Mouse (Mus musculus) embryonic facial prominence, embryonic 15.5 days (tissue): Measurements from ENCODE around the gene Pitpnm3. TPM values are rescaled to one million over a fixed set of nuclear protein-coding genes. Genes with fewer than 3 reads are reported as not detected.

ENCODE experiments used
- ATAC-seq: fragments of 200-750 bp; cut with Nextera tagmentation; 2 replicates; pipeline ENCODE4 v1.8.0; 2017; ENCODE audit warnings: low read depth, moderate TSS enrichment; ENCODE audit not compliant: insufficient number of reproducible peaks, low FRiP score, low TSS enrichment
- H3K27ac ChIP-seq: fragments of 300-500 bp; sonication (generic); replicated peaks from 2 replicates; pipeline ENCODE4 v1.5.1; 2015; ENCODE audit warnings: mild to moderate bottlenecking, inconsistent platforms
- H3K27me3 ChIP-seq: fragments of 300-500 bp; sonication (generic); 2 replicates; pipeline ENCODE4 v1.6.1; 2015; ENCODE audit warnings: inconsistent platforms
- H3K36me3 ChIP-seq: fragments of 300-500 bp; sonication (generic); 2 replicates; pipeline ENCODE4 v1.6.1; 2015; ENCODE audit warnings: mild to moderate bottlenecking, inconsistent platforms
- H3K4me1 ChIP-seq: fragments of 300-500 bp; sonication (generic); 2 replicates; pipeline ENCODE4 v1.6.1; 2015; ENCODE audit warnings: inconsistent platforms
- H3K4me2 ChIP-seq: fragments of 300-500 bp; sonication (generic); replicated peaks from 2 replicates; pipeline ENCODE4 v1.6.1; 2015; ENCODE audit warnings: mild to moderate bottlenecking, inconsistent platforms
- H3K4me3 ChIP-seq: fragments of 300-500 bp; sonication (generic); replicated peaks from 2 replicates; pipeline ENCODE4 v1.5.1; 2015; ENCODE audit warnings: mild to moderate bottlenecking, inconsistent platforms
- H3K9ac ChIP-seq: fragments of 300-500 bp; sonication (generic); 2 replicates; pipeline ENCODE4 v1.6.1; 2015; ENCODE audit warnings: inconsistent platforms
- H3K9me3 ChIP-seq: fragments of 300-500 bp; sonication (generic); replicated peaks from 2 replicates; pipeline ENCODE4 v1.6.1; 2016; ENCODE audit warnings: inconsistent platforms
- WGBS: fragments of 180-500 bp; shearing (Covaris S2); methylation state at CpG from one replicate; pipeline ENCODE4 v1.1.7; 2015; 5-methylcytosine and 5-hydroxymethylcytosine counted together
- polyA plus RNA-seq: library from polyadenylated mRNA; unstranded; fragments of >200 nt; fragmentation: Nextera tagmentation; extraction: Ambion mirVana; gene quantifications from 2 replicates; pipeline ENCODE4 v1.2.1, GENCODE M21; 2015

Pitpnm3 gene
- polyA plus RNA-seq, 1 experiment from 2014 or later, result 2.0 TPM

DNA sequence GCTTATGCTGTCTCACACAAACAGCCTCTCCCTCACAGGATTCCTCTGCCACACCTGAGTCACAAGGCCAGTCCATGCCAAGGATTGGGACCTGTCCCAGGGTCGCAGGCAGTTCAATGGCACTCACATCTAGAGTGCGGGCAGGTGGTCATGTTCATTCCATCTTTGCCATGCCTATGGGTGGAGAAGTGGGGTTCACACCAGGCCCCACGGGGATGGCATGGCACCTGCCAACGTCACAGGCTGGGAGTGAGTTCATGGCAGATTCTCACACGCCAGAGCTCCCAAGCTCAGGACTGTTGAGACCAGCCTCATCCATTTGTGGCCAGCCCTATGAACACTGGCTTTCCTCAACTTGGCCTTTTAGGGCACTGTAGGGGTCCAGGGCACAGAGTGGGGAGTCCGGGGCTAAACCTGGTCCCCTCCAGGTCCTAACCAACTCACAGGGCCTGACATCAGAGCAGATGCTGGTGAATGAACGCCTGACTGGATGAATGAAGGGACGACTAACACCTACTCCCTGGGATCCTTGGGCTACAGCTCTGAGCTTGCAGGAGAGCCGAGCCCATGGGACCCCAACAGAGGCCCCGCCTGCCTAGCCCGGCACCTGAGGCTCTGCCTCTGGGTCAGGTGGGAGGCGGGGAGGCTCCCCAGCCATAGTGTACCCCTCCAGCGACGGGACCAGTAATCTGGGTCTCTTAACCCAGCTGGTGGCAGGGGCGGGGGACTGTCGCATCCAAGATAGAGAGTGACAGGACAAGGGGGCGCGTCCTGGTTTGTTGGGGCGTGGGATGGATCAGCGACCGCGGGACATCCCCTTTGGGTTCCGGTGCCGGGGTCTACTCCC lies 819 bp downstream of the Pitpnm3 start:
- peaks cover 59% of the 10 kb centered on the region for H3K4me1 ChIP-seq
- H3K4me2 ChIP-seq, result peak overlapping the region; percentile 97
- no peak overlapping the region for H3K27ac ChIP-seq
- H3K27me3 ChIP-seq, result peaks cover 38% of the 10 kb centered on the region
- no peaks in the 10 kb centered on the region for H3K9me3 ChIP-seq
- peak overlapping the region; percentile 48; the same call in 1 of the 2 replicates for H3K9ac ChIP-seq
- peak overlapping the region; percentile 61 for H3K4me3 ChIP-seq
- WGBS, result 18% methylated on average over 24 of the region's 24 CpGs
- no peak for ATAC-seq
- H3K36me3 ChIP-seq, result no peaks in the 10 kb centered on the region

DNA sequence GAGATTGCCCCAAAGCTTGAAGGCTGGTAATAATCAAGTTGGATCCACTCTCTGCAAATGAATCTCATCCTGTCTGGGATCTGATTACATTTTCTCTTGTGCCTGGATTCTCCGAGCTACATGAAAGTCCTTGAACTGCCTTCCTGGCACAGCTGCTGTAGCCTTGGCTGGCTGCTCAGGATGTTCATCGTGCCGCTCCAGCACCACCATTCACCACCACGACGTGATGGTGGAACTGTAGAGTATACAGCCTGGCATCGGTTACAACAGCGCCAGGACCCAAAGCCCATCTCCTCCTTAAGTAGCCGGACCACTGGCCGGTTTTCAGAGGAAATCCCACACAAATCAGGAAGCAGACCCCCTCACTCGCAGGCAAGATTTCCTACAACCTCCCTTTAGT lies 2.5 kb downstream of the Pitpnm3 start:
- Histone ChIP-seq H3K4me3 (no peak overlapping the region), H3K4me1 (peaks cover 65% of the 10 kb centered on the region), H3K27me3 (peaks cover 34% of the 10 kb centered on the region), H3K36me3 (no peaks in the 10 kb centered on the region), H3K27ac (peak overlapping the region; percentile 75), H3K9ac (no peak overlapping the region), H3K9me3 (no peaks in the 10 kb centered on the region), H3K4me2 (no peak overlapping the region)
- WGBS, result 40% methylated on average over 10 of the region's 10 CpGs
- ATAC-seq, result no peak

DNA sequence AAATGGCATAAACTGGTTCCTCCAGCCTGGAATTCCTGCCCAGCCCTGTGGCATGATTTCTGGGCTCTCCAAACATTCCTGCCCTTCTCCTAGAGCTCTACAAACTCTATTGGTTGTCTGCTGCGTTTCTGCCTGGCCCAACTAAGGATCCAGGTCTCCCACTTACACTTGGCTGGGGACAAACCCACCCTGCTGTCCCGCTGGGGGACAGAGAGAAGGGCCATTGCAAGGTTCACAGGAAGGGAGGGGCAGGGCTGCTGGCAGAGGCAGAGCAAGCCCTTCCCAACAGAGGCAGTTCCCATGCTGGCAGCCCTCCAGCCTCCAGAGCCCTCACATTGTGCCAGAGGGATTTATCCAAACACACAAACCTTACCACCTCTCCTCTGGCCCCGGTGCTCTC lies 3.3 kb downstream of the Pitpnm3 start:
- Histone ChIP-seq H3K27me3 (peaks cover 28% of the 10 kb centered on the region), H3K4me1 (peaks cover 68% of the 10 kb centered on the region), H3K4me2 (no peak overlapping the region; the same call in 1 of the 2 replicates), H3K9ac (no peak overlapping the region), H3K36me3 (no peaks in the 10 kb centered on the region), H3K9me3 (no peaks in the 10 kb centered on the region), H3K27ac (peak overlapping the region; percentile 75), H3K4me3 (no peak overlapping the region)
- no peak for ATAC-seq
- WGBS, result 17% methylated on average over 3 of the region's 3 CpGs

DNA sequence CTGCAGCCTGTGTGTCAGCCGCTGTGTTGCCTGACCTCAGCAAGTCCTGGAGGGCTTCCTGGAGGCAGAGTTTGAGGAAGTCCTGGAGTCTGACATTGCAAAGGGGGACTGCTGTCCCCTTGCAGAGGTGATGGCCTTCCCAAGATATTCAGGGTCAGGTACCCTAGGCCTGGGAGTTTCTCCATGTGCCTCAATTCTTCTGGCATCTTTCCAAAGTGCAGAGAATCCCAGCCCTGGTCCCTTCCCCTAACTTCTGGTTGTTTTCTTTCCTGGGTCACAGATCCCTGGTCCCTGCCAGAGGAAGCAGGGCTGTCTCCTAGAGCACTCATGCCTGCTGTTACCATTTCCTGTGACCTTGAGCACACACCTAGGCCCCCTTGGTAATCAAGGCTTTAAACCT lies 3.9 kb downstream of the Pitpnm3 start:
- Histone ChIP-seq H3K27me3 (peaks cover 22% of the 10 kb centered on the region), H3K4me2 (no peak overlapping the region), H3K4me1 (peaks cover 68% of the 10 kb centered on the region), H3K9me3 (no peaks in the 10 kb centered on the region), H3K4me3 (no peak overlapping the region), H3K9ac (no peak overlapping the region), H3K27ac (peak overlapping the region; percentile 75; the same call in 1 of the 2 replicates), H3K36me3 (no peaks in the 10 kb centered on the region)
- no peak for ATAC-seq
- WGBS, result 89% methylated on average over 1 of the region's 1 CpGs

DNA sequence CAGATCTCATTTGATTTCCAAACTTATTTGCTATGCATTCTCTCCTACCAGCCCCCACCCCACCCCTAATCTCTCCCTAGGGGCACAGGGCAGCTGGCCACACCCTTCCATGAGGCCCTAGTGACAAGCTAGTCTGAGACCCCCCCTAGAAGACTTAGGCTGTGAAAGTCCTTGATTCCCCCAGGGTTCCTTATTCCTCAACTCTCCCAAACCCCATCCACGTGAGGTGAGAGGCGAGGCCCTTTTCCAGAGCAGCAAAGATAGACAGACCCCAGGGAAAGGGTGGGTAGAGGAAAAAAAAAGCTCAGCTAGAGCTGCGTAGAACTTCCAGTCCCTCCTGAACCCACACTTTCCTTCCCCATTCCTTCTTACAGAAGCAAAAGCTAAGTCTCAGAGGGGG lies 4.7 kb downstream of the Pitpnm3 start:
- 63% methylated on average over 3 of the region's 3 CpGs for WGBS
- no peaks in the 10 kb centered on the region for H3K36me3 ChIP-seq

DNA sequence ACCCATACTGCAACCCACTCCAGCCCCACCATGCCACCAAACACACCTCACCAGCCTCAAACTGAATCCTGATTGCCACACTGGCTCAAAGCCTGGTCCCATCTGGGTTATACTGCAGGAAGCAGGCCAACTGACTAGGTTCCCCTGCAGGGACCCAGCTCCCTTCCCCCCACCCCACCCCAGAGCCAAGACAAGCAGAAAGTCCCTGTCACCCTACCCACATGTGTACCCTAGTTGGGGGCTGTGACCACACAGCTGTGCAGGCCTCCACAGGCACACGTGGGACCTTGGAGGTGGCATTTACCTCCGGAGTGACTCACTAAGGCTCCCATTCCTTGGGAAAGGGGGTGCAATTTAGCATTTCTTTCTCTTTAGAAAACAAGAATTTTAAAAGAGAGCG lies 5.1 kb downstream of the Pitpnm3 start:
- Histone ChIP-seq H3K36me3 (no peaks in the 10 kb centered on the region), H3K9ac (no peak overlapping the region), H3K4me2 (0 out of 2 replicates have a peak overlapping the region, but pooled peaks have one; percentile 19), H3K4me1 (peaks cover 58% of the 10 kb centered on the region), H3K9me3 (no peaks in the 10 kb centered on the region), H3K27me3 (peaks cover 14% of the 10 kb centered on the region), H3K27ac (0 out of 2 replicates have a peak overlapping the region, but pooled peaks have one; percentile 34), H3K4me3 (no peak overlapping the region)
- no peak for ATAC-seq
- WGBS, result 54% methylated on average over 3 of the region's 3 CpGs

More for the DNA sequence above, 4.7 kb downstream of the Pitpnm3 start:
- no peak overlapping the region for H3K4me3 ChIP-seq
- no peak overlapping the region for H3K27ac ChIP-seq
- H3K9me3 ChIP-seq, result no peaks in the 10 kb centered on the region
- H3K4me1 ChIP-seq, result peaks cover 61% of the 10 kb centered on the region
- no peak overlapping the region for H3K9ac ChIP-seq
- H3K27me3 ChIP-seq, result peaks cover 14% of the 10 kb centered on the region
- no peak overlapping the region for H3K4me2 ChIP-seq
- ATAC-seq, result no peak

DNA sequence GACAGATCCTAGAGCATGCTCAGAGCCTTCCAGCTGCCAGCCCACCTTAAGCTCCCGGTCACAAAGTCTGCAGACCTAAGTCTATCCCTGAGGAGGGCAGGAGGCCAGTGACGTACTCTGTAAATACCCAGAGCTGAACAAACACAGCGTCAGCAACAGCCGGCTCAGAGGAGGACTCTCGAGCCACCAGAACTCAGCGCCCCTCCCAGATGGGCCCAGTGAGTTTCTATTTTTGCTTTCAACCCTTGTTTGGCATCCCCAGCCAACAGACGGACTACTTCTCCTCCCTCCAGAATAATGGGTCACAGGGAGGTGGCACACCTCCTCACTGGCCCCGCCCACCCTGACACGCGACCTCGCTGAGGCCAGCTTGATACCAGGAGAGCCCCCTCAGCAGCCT lies 5.6 kb downstream of the Pitpnm3 start:
- peak overlapping the region; percentile 19; the same call in 1 of the 2 replicates for H3K4me2 ChIP-seq
- ATAC-seq, result no peak
- H3K36me3 ChIP-seq, result no peaks in the 10 kb centered on the region
- 0 out of 2 replicates have a peak overlapping the region, but pooled peaks have one; percentile 34 for H3K27ac ChIP-seq
- no peaks in the 10 kb centered on the region for H3K9me3 ChIP-seq
- no peak overlapping the region for H3K4me3 ChIP-seq
- H3K27me3 ChIP-seq, result peaks cover 11% of the 10 kb centered on the region
- H3K4me1 ChIP-seq, result peaks cover 54% of the 10 kb centered on the region
- WGBS, result 12% methylated on average over 11 of the region's 11 CpGs
- no peak overlapping the region for H3K9ac ChIP-seq

DNA sequence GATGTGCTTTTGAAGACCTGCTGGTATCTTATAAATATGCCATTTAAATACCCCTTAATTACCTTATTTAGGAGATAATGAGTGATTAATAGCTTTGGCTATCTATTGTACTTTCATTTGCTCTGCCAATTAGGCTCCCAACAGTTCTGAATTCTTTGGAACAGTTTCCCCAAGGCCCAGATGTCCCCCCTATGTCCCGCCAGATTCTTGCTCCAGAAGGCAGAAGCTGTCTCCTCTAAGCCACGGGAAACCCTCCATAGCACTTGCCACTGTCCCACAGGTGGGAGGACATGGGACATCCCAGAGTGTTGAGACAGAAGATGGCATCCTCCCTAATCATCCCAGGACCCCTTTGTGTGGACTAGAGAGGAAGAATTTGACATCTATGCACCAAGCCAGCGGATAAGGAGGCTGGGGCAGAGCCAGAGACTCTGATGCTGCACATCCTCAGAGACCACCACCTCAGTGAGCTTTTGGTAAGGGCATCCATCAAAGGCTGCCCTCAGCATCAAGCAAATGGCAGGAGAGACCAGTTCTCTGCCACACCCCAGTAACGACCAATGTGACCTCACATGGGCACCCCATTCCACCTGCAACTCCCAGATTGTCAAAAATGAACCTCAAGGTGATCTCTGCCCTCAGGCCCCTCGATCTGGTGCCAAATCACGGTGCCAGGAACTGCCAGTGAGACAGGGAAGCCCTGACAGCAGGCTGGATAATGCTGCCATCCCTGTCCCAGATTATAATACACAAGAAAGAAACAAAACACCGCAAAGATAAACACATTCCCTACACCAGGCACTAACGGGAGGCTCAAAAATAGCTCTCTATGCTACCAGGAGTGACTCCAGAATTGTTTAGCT lies 6.3 kb downstream of the Pitpnm3 start:
- Histone ChIP-seq H3K9me3 (no peaks in the 10 kb centered on the region), H3K36me3 (no peaks in the 10 kb centered on the region), H3K4me3 (no peak overlapping the region), H3K27ac (0 out of 2 replicates have a peak overlapping the region, but pooled peaks have one; percentile 34), H3K4me1 (peaks cover 47% of the 10 kb centered on the region), H3K9ac (no peak overlapping the region), H3K27me3 (peaks cover 3% of the 10 kb centered on the region), H3K4me2 (peak overlapping the region; percentile 19; the same call in 1 of the 2 replicates)
- 62% methylated on average over 8 of the region's 8 CpGs for WGBS
- no peak for ATAC-seq

DNA sequence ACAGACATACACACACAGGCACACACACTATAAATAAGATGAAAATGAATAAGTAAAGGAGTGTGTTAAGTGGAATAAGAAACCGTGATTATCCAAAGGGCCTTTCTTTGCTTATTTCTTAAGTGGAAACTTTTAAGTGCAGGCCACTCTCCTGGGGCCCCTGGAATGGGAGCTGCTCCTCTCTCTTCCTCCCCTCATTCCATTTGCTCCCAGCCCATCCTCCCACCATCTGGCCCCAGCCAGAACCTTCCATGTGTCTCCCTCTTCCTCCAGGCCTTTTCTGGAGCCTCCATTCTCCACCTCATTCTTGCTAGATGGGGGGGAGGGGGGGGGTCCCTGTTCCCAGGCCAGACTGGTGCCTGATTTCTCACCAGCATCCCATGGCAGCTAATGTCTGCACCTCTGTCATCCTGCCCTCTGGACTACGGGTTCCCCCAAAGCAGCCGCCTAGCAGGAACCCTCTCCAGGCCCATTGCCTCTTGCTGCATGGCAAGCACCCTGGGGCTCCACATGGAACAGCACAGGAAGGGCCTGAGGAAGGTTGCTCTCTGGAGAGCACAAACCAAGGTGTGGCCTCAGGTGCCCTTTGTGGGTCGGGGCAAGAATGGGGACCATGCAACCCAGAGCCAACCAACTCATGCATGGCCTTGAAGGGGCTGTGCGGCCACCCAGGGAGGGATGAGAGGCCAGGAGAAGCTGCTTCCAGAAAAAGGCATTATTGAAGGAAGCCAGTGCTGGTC lies 8.0 kb downstream of the Pitpnm3 start:
- H3K9ac ChIP-seq, result no peak overlapping the region

DNA sequence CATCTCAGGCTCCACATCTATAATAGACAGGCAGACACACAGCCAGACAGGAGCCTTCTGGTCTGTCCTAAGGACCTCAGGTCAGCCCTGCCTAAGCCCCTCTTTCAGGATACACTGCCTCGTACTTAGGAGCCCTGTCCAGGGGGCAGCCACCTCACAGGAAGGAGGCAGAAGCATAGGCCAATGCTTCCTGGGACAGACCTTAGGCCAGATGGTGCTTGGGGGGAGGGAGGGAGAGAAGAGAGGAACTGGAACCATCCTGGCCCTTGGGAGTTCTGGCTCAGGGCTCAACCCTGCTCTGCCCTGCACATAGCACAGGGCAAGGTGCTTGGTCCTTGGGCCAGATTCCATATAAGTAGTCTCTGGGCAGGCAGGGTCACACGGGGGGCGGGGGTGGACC lies 9.8 kb downstream of the Pitpnm3 start:
- Histone ChIP-seq H3K4me2 (no peak overlapping the region), H3K9me3 (no peaks in the 10 kb centered on the region), H3K36me3 (no peaks in the 10 kb centered on the region), H3K27me3 (no peaks in the 10 kb centered on the region), H3K4me3 (no peak overlapping the region), H3K9ac (no peak overlapping the region), H3K27ac (no peak overlapping the region), H3K4me1 (peaks cover 20% of the 10 kb centered on the region)
- 72% methylated on average over 3 of the region's 3 CpGs for WGBS
- ATAC-seq, result no peak

More for the DNA sequence above, 8.0 kb downstream of the Pitpnm3 start:
- no peak overlapping the region for H3K4me3 ChIP-seq
- H3K36me3 ChIP-seq, result no peaks in the 10 kb centered on the region
- no peak for ATAC-seq
- peaks cover 38% of the 10 kb centered on the region for H3K4me1 ChIP-seq
- no peaks in the 10 kb centered on the region for H3K27me3 ChIP-seq
- no peak overlapping the region for H3K4me2 ChIP-seq
- H3K27ac ChIP-seq, result no peak overlapping the region
- no peaks in the 10 kb centered on the region for H3K9me3 ChIP-seq
- 74% methylated on average over 5 of the region's 5 CpGs for WGBS
